Mouse (Mus musculus): ENCODE data around the gene Cdc42bpb. TPM values are rescaled to one million over a fixed set of nuclear protein-coding genes. Genes with fewer than 3 reads are reported as not detected.
A peak's percentile ranks its signal among the peaks of the same experiment; 100 is the strongest.

Gene Cdc42bpb
- 20.6 and 25.4 TPM in 2 replicates for total RNA-seq (2012; rRNA removed)
- total RNA-seq (2014; rRNA removed), result 12.9 and 16.7 TPM in 2 replicates
- 22.9 and 29.7 TPM in 2 replicates for polyA plus RNA-seq (2012; ENCODE audit: insufficient read length, low read depth)

- H3K4me3 ChIP-seq (replicated peaks in 1 of 3; ENCODE audit: low read depth in 2 of 3, low read length in 2 of 3, poor library complexity in 1 of 3), result peak within 1 kb of the TSS; percentile 78 to 99 (median 97)
- peaks cover 4 to 31% of the 10 kb centered on the region in 2 experiments for H3K4me1 ChIP-seq (ENCODE audit: control insufficient read depth in 1 of 2, insufficient read depth in 2 of 2)
- no peaks in the 10 kb centered on the region for H3K79me2 ChIP-seq (replicated peaks; ENCODE audit: control insufficient read depth, extremely low read depth, insufficient read depth, poor library complexity, severe bottlenecking)
- H3K9ac ChIP-seq (ENCODE audit: insufficient read depth, low read depth), result peak within 1 kb of the TSS; percentile 80
- in situ Hi-C loops (cut with MboI; ENCODE audit: low pct_ligation_motif_present, low pct_unique_long_range_greater_than_20kb, low sequenced_read_pairs), result no loop called here
- no peak for TF ChIP-seq ZKSCAN1 (IDR thresholded peaks at IDR 0.05; ENCODE audit: borderline replicate concordance, low read depth, low read length)
- peak; percentile 93 for TF ChIP-seq POLR2A (IDR thresholded peaks at IDR 0.05; ENCODE audit: low read depth, low read length)
- no peak for TF ChIP-seq SMC3 (IDR thresholded peaks at IDR 0.05; ENCODE audit: low read depth, low read length)
- TF ChIP-seq HCFC1 (IDR thresholded peaks at IDR 0.05; ENCODE audit: low read depth, low read length), result peak; percentile 79
- TF ChIP-seq MAZ (IDR thresholded peaks at IDR 0.05; ENCODE audit: low read depth, low read length), result peak; percentile 92
- TF ChIP-seq MAX (IDR thresholded peaks at IDR 0.05; ENCODE audit: low read length), result no peak; the same call in 1 of the 2 replicates
- peak; percentile 52 for TF ChIP-seq TCF12 (IDR thresholded peaks at IDR 0.05; ENCODE audit: low read depth, low read length)
- no peak for TF ChIP-seq RAD21 (IDR thresholded peaks at IDR 0.05; ENCODE audit: low read depth, low read length)
- TF ChIP-seq KAT2A (IDR thresholded peaks at IDR 0.05; ENCODE audit: insufficient replicate concordance, low read length), result peak; percentile 60; the same call in 1 of the 2 replicates
- no peak for TF ChIP-seq JUN (IDR thresholded peaks at IDR 0.05; ENCODE audit: insufficient read depth, low read depth, low read length)
- peak; percentile 54 for TF ChIP-seq SIN3A (IDR thresholded peaks at IDR 0.05; ENCODE audit: low read length)
- TF ChIP-seq GABPA (IDR thresholded peaks at IDR 0.05; ENCODE audit: insufficient replicate concordance, low read depth, low read length), result no peak
- TF ChIP-seq CHD2 (IDR thresholded peaks at IDR 0.05; ENCODE audit: low read length), result no peak
- peak; percentile 57; the same call in 1 of the 2 replicates for TF ChIP-seq MXI1 (IDR thresholded peaks at IDR 0.05; ENCODE audit: low read depth, low read length)
- peak; percentile 82 for TF ChIP-seq IRF4 (IDR thresholded peaks at IDR 0.05; ENCODE audit: low read depth, low read length)
- TF ChIP-seq NRF1 (IDR thresholded peaks at IDR 0.05; ENCODE audit: low read depth, low read length), result peak; percentile 94
- TF ChIP-seq BHLHE40 (IDR thresholded peaks at IDR 0.05; ENCODE audit: low read depth, low read length), result peak; percentile 69
- peak; percentile 85 for TF ChIP-seq NELFE (IDR thresholded peaks at IDR 0.05; ENCODE audit: low read depth, low read length)
- peak; percentile 74 for TF ChIP-seq ZMIZ1 (IDR thresholded peaks at IDR 0.05; ENCODE audit: low read depth, low read length)
- TF ChIP-seq MEF2A (IDR thresholded peaks at IDR 0.05; ENCODE audit: borderline replicate concordance, low read depth, low read length), result peak; percentile 65
- no peak for TF ChIP-seq PAX5 (IDR thresholded peaks at IDR 0.05; ENCODE audit: low read length)
- peak; percentile 77 for DNase-seq (ENCODE audit: extremely low read depth)
- H3K36me3 ChIP-seq (replicated peaks in 1 of 2; ENCODE audit: control insufficient read depth in 1 of 2, insufficient read depth in 1 of 2, low read length in 1 of 2), result peaks cover 0 to 2% of the 10 kb centered on the region in 2 experiments
- 0 out of 2 replicates have a peak within 1 kb of the TSS, but pooled peaks have one; percentile 2 for H3K27ac ChIP-seq (ENCODE audit: insufficient read depth, low read depth)
- dilution Hi-C loops (cut with MboI; ENCODE audit: extremely low pct_ligation_motif_present, extremely low pct_unique_long_range_greater_than_20kb, low sequenced_read_pairs), result no loop called here
- H3K4me2 ChIP-seq (ENCODE audit: insufficient read depth, low read depth, poor library complexity, severe bottlenecking), result peak within 1 kb of the TSS; percentile 79
- no peaks in the 10 kb centered on the region for H3K9me3 ChIP-seq (replicated peaks; ENCODE audit: low read length)
- peaks cover 34% of the 10 kb centered on the region for H3K27me3 ChIP-seq (replicated peaks)
These were observed at the start of gene Cdc42bpb for GRCm38 (mm10) chr12:111377376-111377973. Gene Cdc42bpb, minus strand, starts transcription at chr12:111377718.
